In genomic region chr2:120592227-120592626, GRCm38 (mm10) we compare ENCODE assay signal across 22 mouse cellular contexts. TPM values are rescaled to one million over a fixed set of nuclear protein-coding genes. Genes with fewer than 3 reads are reported as not detected.
DNase-seq lines count a peak whose midpoint lies in the region; ATAC-seq and TF ChIP-seq lines count a peak whose summit lies in the region.
"Had no signal": no experiment of that assay in that cellular context is flagged by ENCODE, and none has a peak within 500 bp of the region (broad histone marks: within the 10 kb centered on the region; RNA-seq: fewer than 3 reads in every experiment).

No protein-coding gene starts in this region.

- H3K36me3 ChIP-seq in intestine, postnatal 0 days (ENCODE audit: control insufficient read depth, insufficient read depth), result peaks cover 35% of the 10 kb centered on the region
- peaks cover 20% of the 10 kb centered on the region for H3K36me3 ChIP-seq in intestine, embryonic 15.5 days
- H3K36me3 ChIP-seq in liver, postnatal 0 days (replicated peaks; ENCODE audit: insufficient read depth, low read length), result peaks cover 39% of the 10 kb centered on the region
- peaks cover 26% of the 10 kb centered on the region for H3K36me3 ChIP-seq in liver, embryonic 11.5 days (ENCODE audit: control insufficient read depth, insufficient read depth, low read length)

- no peaks in the 10 kb centered on the region for H3K4me1 ChIP-seq in intestine, postnatal 0 days (replicated peaks; ENCODE audit: control insufficient read depth, insufficient read depth, low read length)
- H3K4me1 ChIP-seq in intestine, embryonic 15.5 days (replicated peaks), result no peaks in the 10 kb centered on the region
- H3K4me1 ChIP-seq in liver, postnatal 0 days (ENCODE audit: insufficient read depth), result no peaks in the 10 kb centered on the region
- no peaks in the 10 kb centered on the region for H3K4me1 ChIP-seq in liver, embryonic 11.5 days (replicated peaks; ENCODE audit: control insufficient read depth, insufficient read depth, low read length)
- H3K4me1 ChIP-seq: embryonic facial prominence, embryonic 13.5 days; forebrain, embryonic 12.5 days; heart, embryonic 15.5 days; hindbrain, embryonic 13.5 days had no signal

- WGBS in intestine, postnatal 0 days, result 88% methylated on average over 1 of the region's 1 CpGs
- 87% methylated on average over 1 of the region's 1 CpGs for WGBS in intestine, embryonic 15.5 days
- WGBS in liver, postnatal 0 days (ENCODE audit: insufficient replicate concordance), result 81% methylated on average over 1 of the region's 1 CpGs
- 92% methylated on average over 1 of the region's 1 CpGs for WGBS in liver, embryonic 11.5 days

- no peaks in the 10 kb centered on the region for H3K9me3 ChIP-seq in intestine, postnatal 0 days (ENCODE audit: control insufficient read depth)
- no peaks in the 10 kb centered on the region for H3K9me3 ChIP-seq in intestine, embryonic 15.5 days
- H3K9me3 ChIP-seq in liver, postnatal 0 days (ENCODE audit: low read length), result no peaks in the 10 kb centered on the region
- H3K9me3 ChIP-seq in liver, embryonic 11.5 days (ENCODE audit: control insufficient read depth, low read length), result no peaks in the 10 kb centered on the region
- H3K9me3 ChIP-seq: embryonic facial prominence, embryonic 13.5 days; forebrain, embryonic 12.5 days; heart, embryonic 15.5 days; hindbrain, embryonic 13.5 days had no signal

- TF ChIP-seq CTCF in intestine, postnatal 0 days (IDR thresholded peaks at IDR 0.05; ENCODE audit: low read depth), result peak; percentile 21; the same call in 1 of the 2 replicates
- TF ChIP-seq CTCF in liver, postnatal 0 days (IDR thresholded peaks at IDR 0.05; ENCODE audit: low read depth), result 0 out of 2 replicates have a peak, but pooled peaks have one; percentile 7

- H3K27me3 ChIP-seq in intestine, postnatal 0 days (replicated peaks; ENCODE audit: control insufficient read depth, insufficient read depth, low read length), result no peaks in the 10 kb centered on the region
- no peaks in the 10 kb centered on the region for H3K27me3 ChIP-seq in intestine, embryonic 15.5 days (replicated peaks)
- H3K27me3 ChIP-seq in liver, postnatal 0 days (ENCODE audit: insufficient read depth, low read length), result no peaks in the 10 kb centered on the region
- no peaks in the 10 kb centered on the region for H3K27me3 ChIP-seq in liver, embryonic 11.5 days (replicated peaks; ENCODE audit: control insufficient read depth, insufficient read depth, low read length)
- H3K27me3 ChIP-seq: embryonic facial prominence, embryonic 13.5 days; forebrain, embryonic 12.5 days; heart, embryonic 15.5 days; hindbrain, embryonic 13.5 days had no signal

- no peak overlapping the region for H3K4me2 ChIP-seq in intestine, postnatal 0 days (replicated peaks; ENCODE audit: low read depth)
- no peak overlapping the region for H3K4me2 ChIP-seq in intestine, embryonic 15.5 days (replicated peaks)
- no peak overlapping the region for H3K4me2 ChIP-seq in liver, postnatal 0 days (ENCODE audit: low read depth, low read length)
- H3K4me2 ChIP-seq in liver, embryonic 11.5 days, result no peak overlapping the region
- H3K4me2 ChIP-seq: embryonic facial prominence, embryonic 13.5 days; forebrain, embryonic 12.5 days; heart, embryonic 11.5 days; heart, embryonic 15.5 days; hindbrain, embryonic 13.5 days had no signal

- H3K9ac ChIP-seq in intestine, postnatal 0 days (ENCODE audit: low read depth, low read length), result no peak overlapping the region
- no peak overlapping the region for H3K9ac ChIP-seq in intestine, embryonic 15.5 days
- H3K9ac ChIP-seq in liver, postnatal 0 days (replicated peaks), result no peak overlapping the region
- H3K9ac ChIP-seq in liver, embryonic 11.5 days (ENCODE audit: low read depth, low read length), result no peak overlapping the region
- H3K9ac ChIP-seq: embryonic facial prominence, embryonic 13.5 days; forebrain, embryonic 12.5 days; heart, embryonic 15.5 days; hindbrain, embryonic 13.5 days had no signal

- no peak for ATAC-seq in intestine, postnatal 0 days
- no peak for ATAC-seq in intestine, embryonic 15.5 days
- no peak for ATAC-seq in liver, postnatal 0 days
- no peak for ATAC-seq in liver, embryonic 11.5 days (replicated peaks; ENCODE audit: low FRiP score)
- ATAC-seq: forebrain, embryonic 16.5 days had no signal

- TF ChIP-seq EP300 in liver, postnatal 0 days (IDR thresholded peaks at IDR 0.05; ENCODE audit: low read depth), result no peak

- no peak overlapping the region for H3K27ac ChIP-seq in intestine, postnatal 0 days (ENCODE audit: low read depth, low read length)
- no peak overlapping the region for H3K27ac ChIP-seq in intestine, embryonic 15.5 days
- H3K27ac ChIP-seq in liver, postnatal 0 days (ENCODE audit: low read depth), result no peak overlapping the region
- no peak overlapping the region for H3K27ac ChIP-seq in liver, embryonic 11.5 days (ENCODE audit: low read depth, low read length)
- H3K27ac ChIP-seq: embryonic facial prominence, embryonic 13.5 days; forebrain, embryonic 12.5 days; heart, adult 2 months; heart, embryonic 15.5 days; hindbrain, embryonic 13.5 days had no signal

- H3K4me3 ChIP-seq in intestine, postnatal 0 days (ENCODE audit: low read depth, low read length), result no peak overlapping the region
- H3K4me3 ChIP-seq in intestine, embryonic 15.5 days (replicated peaks), result no peak overlapping the region
- no peak overlapping the region for H3K4me3 ChIP-seq in liver, postnatal 0 days (ENCODE audit: low read depth, low read length)
- no peak overlapping the region for H3K4me3 ChIP-seq in liver, embryonic 11.5 days (ENCODE audit: low read depth, low read length)
- H3K4me3 ChIP-seq: embryonic facial prominence, embryonic 13.5 days; forebrain, embryonic 12.5 days; heart, adult 2 months; heart, embryonic 15.5 days; hindbrain, embryonic 13.5 days had no signal

- DNase-seq in kidney, postnatal 25 days, result peak; percentile 20 to 51
- DNase-seq in kidney, adult 9 months, result no peak
- DNase-seq in liver, postnatal 0 days, result no peak
- no peak for DNase-seq in liver, embryonic 11.5 days (ENCODE audit: low spot score)
- DNase-seq in brain, adult 2 months (ENCODE audit: low read depth, low spot score), result peak; percentile 46
- DNase-seq in yolk sac, embryonic 10.5 days (ENCODE audit: low spot score), result no peak
- DNase-seq: adrenal gland, adult 8-10 months; adrenal gland, postnatal 36 days; cerebellum, adult 11 months; cerebellum, adult 8-10 months; cerebellum, postnatal 25 days; gastrocnemius, postnatal 14 days; heart, adult 2 months; heart, postnatal 14 days had no signal

RNA-seq across cellular contexts. Expression of gene Haus2, which starts 17.0 kb away (rescaled TPM):
- 11.1 and 11.6 TPM in 2 replicates for polyA plus RNA-seq in intestine, postnatal 0 days (2015; fragmentation: Nextera tagmentation; extraction: Ambion mirVana)
- polyA plus RNA-seq in intestine, embryonic 15.5 days (2015; fragmentation: Nextera tagmentation; extraction: Ambion mirVana), result 21.3 and 22.3 TPM in 2 replicates
- 7.9 and 9.0 TPM in 2 replicates for polyA plus RNA-seq in liver, postnatal 0 days (2015; fragmentation: Nextera tagmentation; extraction: Ambion mirVana)
- 30.6 and 31.2 TPM in 2 replicates for polyA plus RNA-seq in liver, embryonic 11.5 days (2014; fragmentation: Nextera tagmentation; extraction: Ambion mirVana)

RNA-seq across cellular contexts. Expression of gene Lrrc57, which starts 17.1 kb away (rescaled TPM):
- polyA plus RNA-seq in intestine, postnatal 0 days (2015; fragmentation: Nextera tagmentation; extraction: Ambion mirVana), result 23.6 and 24.7 TPM in 2 replicates
- 20.3 and 20.5 TPM in 2 replicates for polyA plus RNA-seq in intestine, embryonic 15.5 days (2015; fragmentation: Nextera tagmentation; extraction: Ambion mirVana)
- 9.6 and 10.0 TPM in 2 replicates for polyA plus RNA-seq in liver, postnatal 0 days (2015; fragmentation: Nextera tagmentation; extraction: Ambion mirVana)
- 17.2 and 24.2 TPM in 2 replicates for polyA plus RNA-seq in liver, embryonic 11.5 days (2014; fragmentation: Nextera tagmentation; extraction: Ambion mirVana)

RNA-seq across cellular contexts. Expression of gene Snap23, which starts 24.8 kb away (rescaled TPM):
- polyA plus RNA-seq in intestine, postnatal 0 days (2015; fragmentation: Nextera tagmentation; extraction: Ambion mirVana), result 39.0 and 43.0 TPM in 2 replicates
- polyA plus RNA-seq in intestine, embryonic 15.5 days (2015; fragmentation: Nextera tagmentation; extraction: Ambion mirVana), result 47.2 and 51.0 TPM in 2 replicates
- polyA plus RNA-seq in liver, postnatal 0 days (2015; fragmentation: Nextera tagmentation; extraction: Ambion mirVana), result 17.2 TPM in 2 replicates
- polyA plus RNA-seq in liver, embryonic 11.5 days (2014; fragmentation: Nextera tagmentation; extraction: Ambion mirVana), result 74.2 and 76.5 TPM in 2 replicates

RNA-seq across cellular contexts. Expression of gene Zfp106, which starts 28.6 kb away (rescaled TPM):
- polyA plus RNA-seq in intestine, postnatal 0 days (2015; fragmentation: Nextera tagmentation; extraction: Ambion mirVana), result 24.8 and 27.0 TPM in 2 replicates
- 46.1 and 46.5 TPM in 2 replicates for polyA plus RNA-seq in intestine, embryonic 15.5 days (2015; fragmentation: Nextera tagmentation; extraction: Ambion mirVana)
- 14.9 and 18.8 TPM in 2 replicates for polyA plus RNA-seq in liver, postnatal 0 days (2015; fragmentation: Nextera tagmentation; extraction: Ambion mirVana)
- polyA plus RNA-seq in liver, embryonic 11.5 days (2014; fragmentation: Nextera tagmentation; extraction: Ambion mirVana), result 75.0 and 81.9 TPM in 2 replicates

RNA-seq across cellular contexts. Expression of gene Stard9, which starts 36.7 kb away (rescaled TPM):
- 1.6 and 2.4 TPM in 2 replicates for polyA plus RNA-seq in intestine, postnatal 0 days (2015; fragmentation: Nextera tagmentation; extraction: Ambion mirVana)
- 2.9 and 3.3 TPM in 2 replicates for polyA plus RNA-seq in intestine, embryonic 15.5 days (2015; fragmentation: Nextera tagmentation; extraction: Ambion mirVana)
- polyA plus RNA-seq in liver, postnatal 0 days (2015; fragmentation: Nextera tagmentation; extraction: Ambion mirVana), result 1.2 and 1.3 TPM in 2 replicates
- polyA plus RNA-seq in liver, embryonic 11.5 days (2014; fragmentation: Nextera tagmentation; extraction: Ambion mirVana), result 3.0 and 3.5 TPM in 2 replicates

Comparison
In these comparisons a context has a peak if more than half of its experiments do, and no peak if none do; other contexts are left out.
1. DNase-seq: peak in kidney, postnatal 25 days (2 of 2) and brain, adult 2 months (single experiment); none in kidney, adult 9 months (single experiment), liver, postnatal 0 days (single experiment), liver, embryonic 11.5 days (single experiment) and yolk sac, embryonic 10.5 days (single experiment).